Mouse (Mus musculus) left cerebral cortex, adult 2 months (tissue): Measurements from ENCODE around the gene Cabp2. TPM values are rescaled to one million over a fixed set of nuclear protein-coding genes. Genes with fewer than 3 reads are reported as not detected.

Experiments used
- DNase-seq, 2 experiments: peaks; one replicate each; pipeline ENCODE4 v3.0.0; 2021 to 2022; ENCODE audit warnings: low spot score in 2 of 2, mixed read lengths in 1 of 2; ENCODE audit errors: extremely low spot score in 1 of 2
- H3K27ac ChIP-seq: fragments of 200-600 bp; 2 replicates; pipeline ENCODE4 v1.8.1; 2022
- H3K4me3 ChIP-seq: fragments of 200-600 bp; 2 replicates; pipeline ENCODE4 v1.8.1; 2022
- CTCF ChIP-seq: fragments of 200-600 bp; IDR thresholded peaks from 2 replicates; pipeline ENCODE4 v1.8.1; 2022; ENCODE audit warnings: antibody characterized with exemption, mild to moderate bottlenecking, moderate library complexity
- intact Hi-C: fragments of 180-260 bp; cut with DNase I; formaldehyde crosslinking; loops from one replicate; pipeline ENCODE4 v1.15.1; 2025
- total RNA-seq, 2 experiments: library from RNA; stranded (reverse); gene quantifications; 2 replicates each; pipeline ENCODE4 v1.2.3; 2021

Cabp2 gene
- total RNA-seq, 2 experiments from 2014 or later, result not detected

GRCm38 (mm10) chr19:4099056-4099455, 17.7 kb downstream of the Cabp2 start:
- peak; percentile 87 for DNase-seq
- TF ChIP-seq CTCF, result peak; percentile 93
- peak overlapping the region; percentile 86 for H3K27ac ChIP-seq
- intact Hi-C loops, result loop anchor here (5.0 kb wide), 1 partner anchor 103 kb away; the partner anchor contains the start of gene Rad9a
- no peak overlapping the region; the same call in 1 of the 2 replicates for H3K4me3 ChIP-seq

GRCm38 (mm10) chr19:4099837-4100717, 18.7 kb downstream of the Cabp2 start, which contains the start of gene Pitpnm1:
Pitpnm1 (plus strand) TSS chr19:4099998.
- no peak for TF ChIP-seq CTCF
- Histone ChIP-seq H3K4me3 (peak within 1 kb of the TSS; percentile 72), H3K27ac (peak within 1 kb of the TSS; percentile 86)
- intact Hi-C loops, result loop anchor here (5.0 kb wide), 2 partner anchors 102 to 207 kb away; partner anchors contain the start of genes Grk2 and Rad9a
- peak; percentile 63 to 65 for DNase-seq

DNA sequence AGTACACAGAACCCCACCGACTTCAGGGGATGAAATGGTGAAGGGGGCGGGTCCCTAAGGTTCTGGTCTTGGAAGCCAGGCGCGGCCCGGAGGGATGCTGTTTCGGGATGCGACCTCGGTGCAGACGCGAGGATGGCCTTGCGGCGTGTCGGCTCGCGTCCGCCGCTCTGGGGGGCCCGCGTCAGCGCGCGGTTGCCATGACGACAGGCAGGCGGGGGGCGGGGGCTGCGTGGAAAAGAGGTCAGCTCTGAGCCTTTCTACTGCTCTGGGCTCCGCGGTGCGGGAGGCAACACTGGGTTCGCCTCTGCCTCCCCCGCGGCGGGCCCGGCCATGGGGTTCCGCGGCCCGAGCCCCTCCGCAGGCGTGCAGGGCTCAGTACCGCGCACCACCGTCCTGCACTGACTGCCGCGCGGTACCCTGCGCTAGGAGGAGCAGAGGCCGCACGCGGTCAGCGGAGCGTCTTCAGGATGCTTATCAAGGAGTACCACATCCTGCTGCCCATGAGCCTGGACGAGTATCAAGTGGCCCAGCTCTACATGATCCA, 19.4 kb downstream of the Cabp2 start:
- intact Hi-C loops, result loop anchor here (5.0 kb wide), 1 partner anchor 207 kb away; the partner anchor contains the start of gene Grk2
- TF ChIP-seq CTCF, result no peak
- Histone ChIP-seq H3K27ac (peak overlapping the region; percentile 86), H3K4me3 (peak overlapping the region; percentile 72)
- peak; percentile 73 to 80 for DNase-seq

DNA sequence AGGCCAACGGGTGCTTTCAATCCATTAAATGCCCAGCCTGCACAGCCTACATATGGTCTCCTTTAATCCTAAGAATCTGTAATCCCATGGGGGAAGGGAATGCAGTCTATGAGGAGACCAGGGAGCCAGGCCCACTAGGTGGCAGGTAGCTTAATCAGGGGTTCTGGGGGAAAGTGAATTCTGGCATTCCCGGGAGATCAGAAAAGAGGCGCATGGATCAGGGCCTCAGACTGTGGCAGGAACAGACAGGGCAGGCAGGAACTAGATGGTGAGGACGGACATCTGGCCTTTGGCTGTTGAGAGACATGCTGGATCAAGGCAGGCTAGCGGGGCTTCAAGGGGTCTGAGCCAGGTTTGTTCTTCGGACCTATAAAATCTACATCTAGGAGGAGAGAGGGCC, 20.1 kb downstream of the Cabp2 start:
- H3K27ac ChIP-seq, result peak overlapping the region; percentile 86
- no peak; the same call in 1 of the 2 replicates for TF ChIP-seq CTCF
- DNase-seq, result no peak
- intact Hi-C loops, result loop anchor here (5.0 kb wide), 1 partner anchor 206 kb away; the partner anchor contains the start of gene Grk2
- H3K4me3 ChIP-seq, result peak overlapping the region; percentile 72

DNA sequence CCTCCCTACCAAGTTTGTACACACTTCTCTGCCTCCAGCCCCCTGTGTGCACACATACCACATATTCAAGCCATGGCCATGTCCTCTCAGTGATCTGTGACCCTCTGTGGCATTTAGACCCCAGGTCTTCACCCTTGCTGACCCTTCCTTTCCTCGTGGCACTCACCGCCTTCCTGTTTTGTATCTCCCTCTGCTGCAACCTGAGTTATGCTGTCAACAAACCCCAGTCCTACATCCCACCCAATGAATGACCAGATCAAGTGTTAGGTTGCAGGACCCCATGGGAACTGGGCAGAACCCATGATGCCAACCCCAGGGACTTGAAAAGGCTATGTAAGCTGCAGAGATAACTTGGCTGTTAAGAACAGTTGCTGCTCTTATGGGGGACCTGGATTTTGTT, 20.7 kb downstream of the Cabp2 start:
- TF ChIP-seq CTCF, result no peak
- intact Hi-C loops, result loop anchor here (5.0 kb wide), 1 partner anchor 205 kb away; the partner anchor contains the start of gene Grk2
- Histone ChIP-seq H3K27ac (no peak overlapping the region), H3K4me3 (no peak overlapping the region)
- DNase-seq, result no peak

DNA sequence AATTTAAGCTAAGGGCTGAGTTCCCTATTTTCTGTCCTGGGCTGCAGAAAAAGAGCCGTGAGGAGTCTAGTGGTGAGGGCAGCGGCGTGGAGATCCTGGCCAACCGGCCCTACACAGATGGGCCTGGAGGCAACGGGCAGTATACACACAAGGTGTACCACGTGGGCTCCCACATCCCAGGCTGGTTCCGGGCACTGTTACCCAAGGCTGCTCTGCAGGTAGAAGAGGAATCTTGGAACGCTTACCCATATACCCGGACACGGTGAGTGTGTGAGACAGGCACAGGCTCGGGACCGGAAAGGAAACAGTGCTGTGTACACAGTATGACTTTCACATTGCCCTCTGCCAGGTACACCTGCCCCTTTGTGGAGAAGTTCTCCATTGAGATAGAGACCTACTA, 21.2 kb downstream of the Cabp2 start:
- Histone ChIP-seq H3K4me3 (no peak overlapping the region), H3K27ac (no peak overlapping the region)
- intact Hi-C loops, result loop anchor here (5.0 kb wide), 1 partner anchor 205 kb away; the partner anchor contains the start of gene Grk2
- TF ChIP-seq CTCF, result no peak
- no peak for DNase-seq

GRCm38 (mm10) chr19:4103294-4103693, 21.9 kb downstream of the Cabp2 start:
- no peak for TF ChIP-seq CTCF
- intact Hi-C loops, result loop anchor here (5.0 kb wide), 1 partner anchor 204 kb away; the partner anchor contains the start of gene Grk2
- no peak for DNase-seq
- Histone ChIP-seq H3K27ac (no peak overlapping the region), H3K4me3 (no peak overlapping the region)

DNA sequence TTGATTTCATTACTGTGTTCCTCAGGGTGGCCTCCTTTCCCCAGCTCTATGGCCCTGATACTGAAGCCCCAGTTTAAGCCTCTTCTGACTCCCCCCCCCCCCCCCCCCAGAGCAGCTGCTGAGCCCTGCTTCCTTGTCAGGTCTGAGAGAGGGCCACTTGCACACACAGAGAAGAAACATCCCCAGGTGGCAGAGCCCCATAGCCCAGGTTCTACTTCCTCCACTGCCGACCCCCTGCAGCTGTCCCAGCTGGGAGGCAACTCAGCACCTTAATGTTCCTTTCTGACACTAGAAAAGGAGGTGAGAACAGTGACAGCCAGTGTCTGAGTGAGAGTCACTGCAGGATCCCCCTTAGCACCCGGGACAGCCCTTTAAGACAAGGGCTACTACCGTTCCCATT, 22.4 kb downstream of the Cabp2 start:
- no peak overlapping the region for H3K4me3 ChIP-seq
- no peak for DNase-seq
- TF ChIP-seq CTCF, result no peak
- intact Hi-C loops, result loop anchor here (5.0 kb wide), 1 partner anchor 204 kb away; the partner anchor contains the start of gene Grk2
- H3K27ac ChIP-seq, result no peak overlapping the region

DNA sequence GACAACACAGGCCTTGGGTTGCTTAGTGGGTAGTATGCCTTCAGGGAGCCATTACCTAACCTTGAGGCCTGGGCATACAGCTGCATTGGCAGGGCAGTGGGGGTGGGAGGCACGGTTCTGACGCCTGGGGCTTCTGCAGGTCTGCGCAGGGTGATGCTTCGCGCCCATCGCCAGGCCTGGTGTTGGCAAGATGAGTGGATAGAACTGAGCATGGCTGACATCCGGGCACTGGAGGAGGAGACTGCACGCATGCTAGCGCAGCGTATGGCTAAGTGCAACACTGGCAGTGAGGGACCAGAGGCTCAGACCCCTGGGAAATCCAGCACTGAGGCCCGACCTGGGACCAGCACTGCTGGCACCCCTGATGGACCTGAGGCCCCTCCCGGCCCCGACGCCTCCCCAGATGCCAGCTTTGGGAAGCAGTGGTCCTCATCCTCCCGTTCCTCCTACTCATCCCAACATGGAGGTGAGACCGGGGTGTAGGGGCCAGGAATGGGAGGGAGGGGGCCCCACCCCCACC, 23.4 kb downstream of the Cabp2 start:
- TF ChIP-seq CTCF, result no peak
- no peak for DNase-seq
- intact Hi-C loops, result loop anchor here (5.0 kb wide), 1 partner anchor 203 kb away; the partner anchor contains the start of gene Grk2
- H3K4me3 ChIP-seq, result no peak overlapping the region
- H3K27ac ChIP-seq, result no peak overlapping the region

DNA sequence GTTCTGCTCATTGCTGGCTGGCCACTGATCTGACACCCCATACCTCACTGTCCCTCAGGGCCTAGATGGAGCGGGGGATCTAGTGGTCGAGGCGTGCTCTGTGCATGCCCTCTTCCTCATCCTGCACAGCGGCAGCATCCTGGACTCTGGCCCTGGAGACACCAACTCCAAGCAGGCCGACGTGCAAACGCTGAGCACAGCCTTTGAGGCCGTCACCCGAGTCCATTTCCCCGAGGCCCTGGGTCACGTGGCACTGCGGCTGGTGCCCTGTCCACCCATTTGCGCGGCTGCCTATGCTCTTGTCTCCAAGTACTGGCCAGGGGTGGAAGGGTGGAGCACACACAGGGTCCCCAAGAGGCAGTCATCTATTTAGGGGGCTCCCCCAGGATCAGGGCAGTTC, 25.3 kb downstream of the Cabp2 start:
- no peak for DNase-seq
- TF ChIP-seq CTCF, result no peak
- Histone ChIP-seq H3K27ac (no peak overlapping the region), H3K4me3 (no peak overlapping the region)
- intact Hi-C loops, result no loop called here

- H3K4me3 ChIP-seq, result no peak overlapping the region
- DNase-seq, result no peak
- no peak for TF ChIP-seq CTCF
- intact Hi-C loops, result no loop called here
- H3K27ac ChIP-seq, result no peak overlapping the region
These were observed 27.2 kb downstream of the Cabp2 start for GRCm38 (mm10) chr19:4108535-4108934.
